24 mouse cellular contexts compared by ENCODE assay signal in genomic region chr2:121069506-121069905, GRCm38 (mm10). TPM values are rescaled to one million over a fixed set of nuclear protein-coding genes. Genes with fewer than 3 reads are reported as not detected.
"Had no signal": no experiment of that assay in that cellular context is flagged by ENCODE, and none has a peak within 500 bp of the region (broad histone marks: within the 10 kb centered on the region; RNA-seq: fewer than 3 reads in every experiment).

No protein-coding gene starts in this region.

- H3K4me2 ChIP-seq: liver, embryonic 13.5 days; liver, embryonic 15.5 days; lung, embryonic 14.5 days; midbrain, embryonic 12.5 days; neural tube, embryonic 13.5 days; neural tube, embryonic 15.5 days had no signal

- H3K36me3 ChIP-seq: liver, embryonic 13.5 days; liver, embryonic 15.5 days; midbrain, embryonic 10.5 days; midbrain, embryonic 12.5 days; neural tube, embryonic 13.5 days; neural tube, embryonic 15.5 days had no signal

- H3K9ac ChIP-seq: liver, embryonic 13.5 days; liver, embryonic 15.5 days; liver, postnatal 0 days; lung, embryonic 14.5 days; midbrain, embryonic 12.5 days; neural tube, embryonic 13.5 days; neural tube, embryonic 15.5 days had no signal

- H3K4me3 ChIP-seq: liver, embryonic 13.5 days; liver, embryonic 15.5 days; midbrain, embryonic 10.5 days; midbrain, embryonic 12.5 days; myocyte; neural tube, embryonic 13.5 days; neural tube, embryonic 15.5 days had no signal

- DNase-seq: liver, embryonic 13.5 days; liver, postnatal 0 days; lung, embryonic 14.5 days; lung, postnatal 10 days; lung, postnatal 4 days; midbrain, embryonic 14.5 days; right cerebral cortex, adult 18-20 months; right cerebral cortex, postnatal 25 days; right cerebral cortex, postnatal 4 days; spleen, adult 18-20 months; thymus, adult 18-20 months; thymus, postnatal 25 days; thymus, postnatal 4 days had no signal

- H3K27me3 ChIP-seq: liver, embryonic 15.5 days; midbrain, embryonic 12.5 days; neural tube, embryonic 13.5 days; neural tube, embryonic 15.5 days had no signal

- ATAC-seq: liver, postnatal 0 days; midbrain, embryonic 16.5 days had no signal

- H3K27ac ChIP-seq: liver, embryonic 13.5 days; liver, embryonic 15.5 days; midbrain, embryonic 10.5 days; midbrain, embryonic 12.5 days; neural tube, embryonic 13.5 days; neural tube, embryonic 15.5 days had no signal

- H3K9me3 ChIP-seq: liver, embryonic 13.5 days; liver, embryonic 15.5 days; midbrain, embryonic 10.5 days; midbrain, embryonic 12.5 days; neural tube, embryonic 13.5 days; neural tube, embryonic 15.5 days had no signal

- H3K4me1 ChIP-seq: liver, embryonic 13.5 days; liver, embryonic 15.5 days; midbrain, embryonic 12.5 days; neural tube, embryonic 13.5 days; neural tube, embryonic 15.5 days had no signal

RNA-seq across cellular contexts. Expression of gene Tgm5, which starts 16.1 kb away (rescaled TPM):
- polyA plus RNA-seq: liver, embryonic 13.5 days; liver, embryonic 15.5 days; liver, postnatal 0 days; lung, embryonic 14.5 days; midbrain, embryonic 10.5 days; midbrain, embryonic 12.5 days; midbrain, embryonic 14.5 days had no signal

RNA-seq across cellular contexts. Expression of gene Epb42, which starts 32.6 kb away (rescaled TPM):
- polyA plus RNA-seq: myocyte had no signal

RNA-seq across cellular contexts. Expression of gene Tgm7, which starts 40.1 kb away (rescaled TPM):
- polyA plus RNA-seq: liver, embryonic 13.5 days; liver, embryonic 15.5 days; liver, postnatal 0 days; lung, embryonic 14.5 days; lung, embryonic 16.5 days; midbrain, embryonic 10.5 days; midbrain, embryonic 12.5 days; midbrain, embryonic 14.5 days; midbrain, embryonic 16.5 days; myocyte; neural tube, embryonic 11.5 days; neural tube, embryonic 15.5 days; small intestine, adult 2 months; stomach, embryonic 14.5 days had no signal
